18 mouse cellular contexts compared by ENCODE assay signal in genomic region chr19:55720409-55721092, GRCm38 (mm10).
"Had no signal": no experiment of that assay in that cellular context is flagged by ENCODE, and none has a peak within 500 bp of the region (broad histone marks: within the 10 kb centered on the region; RNA-seq: fewer than 3 reads in every experiment).

No protein-coding gene starts in this region.

- H3K27ac ChIP-seq: limb, embryonic 13.5 days; liver, embryonic 13.5 days; macrophage; midbrain, embryonic 13.5 days; neural tube, embryonic 12.5 days; neural tube, embryonic 15.5 days; stomach, embryonic 15.5 days had no signal

- DNase-seq: kidney, adult 18-20 months; kidney, adult 9 months; kidney, postnatal 14 days; liver; liver, embryonic 13.5 days; lung, embryonic 14.5 days; right cerebral cortex, adult 18-20 months; right cerebral cortex, postnatal 25 days; spleen, adult 18-20 months; thymus, postnatal 36 days had no signal

- H3K4me2 ChIP-seq: limb, embryonic 13.5 days; liver, embryonic 13.5 days; lung, embryonic 14.5 days; midbrain, embryonic 13.5 days; neural tube, embryonic 12.5 days; neural tube, embryonic 15.5 days; stomach, embryonic 15.5 days had no signal

- H3K9me3 ChIP-seq: limb, embryonic 10.5 days; liver, embryonic 13.5 days; midbrain, embryonic 13.5 days; neural tube, embryonic 12.5 days; neural tube, embryonic 15.5 days; stomach, embryonic 15.5 days had no signal

- H3K4me1 ChIP-seq: liver, embryonic 13.5 days; midbrain, embryonic 13.5 days; neural tube, embryonic 12.5 days; neural tube, embryonic 15.5 days had no signal

- ATAC-seq: lung, postnatal 0 days; midbrain, embryonic 13.5 days had no signal

- H3K4me3 ChIP-seq: limb, embryonic 10.5 days; limb, embryonic 13.5 days; liver, embryonic 13.5 days; midbrain, embryonic 13.5 days; neural tube, embryonic 12.5 days; neural tube, embryonic 15.5 days; stomach, embryonic 15.5 days had no signal

- H3K27me3 ChIP-seq: limb, embryonic 13.5 days; liver, embryonic 13.5 days; neural tube, embryonic 15.5 days; stomach, embryonic 15.5 days had no signal

- H3K36me3 ChIP-seq: limb, embryonic 10.5 days; limb, embryonic 13.5 days; liver, embryonic 13.5 days; midbrain, embryonic 13.5 days; neural tube, embryonic 12.5 days; neural tube, embryonic 15.5 days; stomach, embryonic 15.5 days had no signal

- H3K9ac ChIP-seq: limb, embryonic 13.5 days; liver, embryonic 13.5 days; lung, embryonic 14.5 days; midbrain, embryonic 13.5 days; neural tube, embryonic 12.5 days; neural tube, embryonic 15.5 days; stomach, embryonic 15.5 days had no signal
